Mouse (Mus musculus) erythroblast, adult 5-6 weeks (primary cell): ENCODE results near the gene Zap70. TPM values are rescaled to one million over a fixed set of nuclear protein-coding genes. Genes with fewer than 3 reads are reported as not detected.

Experiments
- ATAC-seq: replicated peaks from 2 replicates; pipeline ENCODE4 v1.8.0; 2016; ENCODE audit warnings: moderate number of reproducible peaks, mild to moderate bottlenecking, moderate TSS enrichment, inconsistent platforms; ENCODE audit not compliant: poor library complexity, low FRiP score, severe bottlenecking
- total RNA-seq, 2 experiments: library from RNA; stranded (forward) in 1 of 2; stranded (reverse) in 1 of 2; fragments of 150-400 nt in 1 of 2; fragments of 200-764, 138-1000 nt in 1 of 2; gene quantifications; 2 replicates each; pipeline versions ENCODE4 v1.2.3 to v1.2.4; 2015 to 2017; ENCODE audit warnings: low replicate concordance in 2 of 2

Zap70 gene
- total RNA-seq (2015; ENCODE audit: low replicate concordance): not detected in 2 replicates
- 0.17 and 0.70 TPM in 2 replicates for total RNA-seq (2017; ENCODE audit: low replicate concordance)

DNA sequence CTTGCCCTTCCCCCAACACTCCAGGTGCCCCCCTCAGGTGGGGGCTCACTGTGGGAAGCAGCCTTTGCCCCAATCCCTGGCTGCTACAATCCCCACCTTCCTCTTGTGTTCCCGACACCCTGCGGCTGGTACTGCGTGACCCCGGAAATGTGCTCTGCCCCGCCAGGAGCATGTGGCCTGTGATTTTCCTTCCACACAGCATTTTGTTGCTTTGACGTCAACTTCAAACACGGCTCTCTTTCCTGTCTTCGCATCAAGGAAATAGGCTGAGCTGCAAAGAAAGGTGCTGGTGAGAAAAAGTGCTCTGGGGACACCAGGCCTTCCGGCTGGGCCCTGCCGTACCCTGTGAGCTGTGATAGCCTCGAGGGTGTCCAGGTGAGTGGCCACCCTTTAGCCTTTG lies at the start of gene Zap70:
Gene Zap70, plus strand, starts transcription at position 231 of the 400 bp plus-strand sequence.
- ATAC-seq: no peak

DNA sequence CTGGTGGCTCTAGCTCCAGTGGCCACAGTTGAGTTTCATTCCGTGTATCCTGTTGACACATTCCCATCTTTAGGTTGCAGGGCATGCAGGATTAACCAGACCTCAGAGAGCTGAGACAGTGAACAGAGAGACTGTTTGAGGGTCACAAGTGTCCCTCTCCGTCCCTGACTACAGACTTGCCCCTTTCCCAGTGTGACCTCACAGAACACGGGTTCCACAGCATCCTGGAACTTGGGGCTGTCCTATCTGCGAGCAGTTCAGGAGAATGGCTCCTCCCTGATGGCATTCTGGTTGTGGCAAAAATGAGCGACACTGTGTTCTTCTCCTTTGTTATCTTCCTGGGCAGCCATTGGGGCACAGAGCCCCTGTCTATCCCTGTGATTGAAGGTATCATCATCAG lies 47.3 kb upstream of the Zap70 start, which contains the start of gene Actr1b:
Gene Actr1b, minus strand, starts transcription at position 112 of the 400 bp plus-strand sequence.
- ATAC-seq: no peak

DNA sequence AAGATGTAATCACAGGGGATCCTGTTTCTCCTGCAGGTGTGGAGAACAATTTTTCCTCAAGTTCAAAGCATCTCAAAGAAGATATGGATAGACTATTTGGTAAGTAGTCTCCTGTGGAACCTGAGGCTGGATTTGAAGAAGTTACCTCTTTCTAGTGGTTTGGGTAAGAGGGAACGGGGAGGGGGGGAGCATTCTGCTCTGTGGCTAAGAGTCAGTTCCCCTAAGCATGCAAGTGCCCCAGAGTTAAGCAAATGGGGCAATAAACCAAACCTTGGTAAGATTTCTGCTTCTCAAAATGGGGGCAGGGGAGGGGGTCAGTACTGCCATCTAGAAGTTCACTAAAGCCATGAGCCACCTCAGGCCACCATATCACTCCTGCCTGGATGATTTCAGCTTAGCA lies 42.8 kb upstream of the Zap70 start:
- no peak for ATAC-seq

DNA sequence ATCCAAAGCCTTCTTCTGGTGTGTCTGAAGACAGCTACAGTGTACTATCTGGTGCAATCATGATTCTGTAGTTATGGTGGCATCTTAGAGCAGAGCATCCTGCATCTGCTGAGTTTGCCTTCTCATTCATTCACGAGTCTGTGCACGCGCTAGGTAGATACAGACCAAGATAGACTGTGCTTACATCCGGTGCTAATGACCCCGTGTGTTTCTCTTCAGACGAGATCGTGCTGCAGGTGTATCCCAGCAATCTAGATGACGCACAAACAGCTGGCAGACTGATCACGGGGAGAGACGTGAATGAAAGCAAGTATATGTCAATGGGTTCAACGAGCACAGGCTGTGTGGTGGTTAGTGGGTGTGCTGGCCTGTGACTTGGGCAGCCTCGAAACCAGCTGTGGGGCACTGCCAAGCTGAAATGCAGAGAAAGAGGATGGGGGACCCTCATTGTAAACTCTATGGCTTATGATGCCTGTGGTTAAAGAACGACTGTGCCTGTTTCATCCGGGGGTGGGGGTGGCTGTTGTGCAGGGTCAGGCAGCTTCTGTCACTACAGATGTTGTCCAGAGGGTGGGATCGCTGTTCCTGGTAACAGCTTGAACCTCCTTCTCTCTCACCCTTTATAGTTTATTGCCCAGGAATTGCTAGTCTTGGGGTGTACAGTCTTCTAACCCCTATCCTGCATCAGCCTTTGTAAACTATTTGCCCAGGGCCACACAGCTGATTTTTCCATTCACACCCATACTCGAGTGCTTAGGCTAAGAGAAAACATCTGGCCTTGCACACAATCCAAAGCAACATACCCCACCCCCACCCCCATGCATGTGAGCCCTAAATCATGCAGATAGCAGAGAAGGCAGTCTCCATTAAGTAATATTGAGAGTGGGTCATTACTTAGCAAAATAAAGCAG lies 38.2 kb upstream of the Zap70 start:
- ATAC-seq: no peak

DNA sequence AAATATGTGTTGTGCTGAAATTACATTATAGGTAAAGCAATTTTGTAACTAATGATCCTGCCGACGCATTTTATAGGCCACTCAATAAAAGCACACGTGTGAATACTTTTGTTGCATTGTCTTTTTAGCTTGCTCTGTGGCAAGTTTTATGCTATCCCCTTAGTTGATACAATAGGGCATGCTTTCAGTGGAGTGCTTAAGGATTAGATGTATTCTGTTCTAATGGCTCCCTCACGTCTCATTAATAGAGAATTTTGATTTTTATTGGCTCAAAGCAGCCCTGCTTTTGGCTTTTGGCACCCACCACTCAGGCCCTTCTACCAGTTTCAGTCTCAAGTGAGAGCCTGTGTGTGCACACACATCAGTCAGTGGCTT lies 37.6 kb upstream of the Zap70 start:
- ATAC-seq: no peak

DNA sequence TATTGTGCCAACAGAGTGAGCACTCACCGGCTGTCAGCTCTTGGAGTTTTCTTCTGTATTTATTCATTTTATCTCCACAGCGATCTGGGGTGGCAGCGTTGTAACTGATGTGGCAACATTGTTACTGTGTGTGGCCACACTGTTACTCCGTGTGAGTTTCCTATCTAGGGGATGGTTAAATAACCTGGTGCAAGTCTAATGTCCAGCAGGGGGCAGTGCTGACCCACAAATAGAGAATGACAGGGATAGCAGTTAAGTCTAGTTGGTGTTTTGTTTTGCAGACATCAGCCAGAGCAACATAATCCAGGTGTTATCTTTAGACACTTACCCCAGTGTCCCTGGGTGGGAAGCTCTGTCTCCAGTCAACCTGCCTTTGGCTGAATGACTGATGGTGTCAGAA lies 24.3 kb upstream of the Zap70 start:
- ATAC-seq: peak; percentile 89

DNA sequence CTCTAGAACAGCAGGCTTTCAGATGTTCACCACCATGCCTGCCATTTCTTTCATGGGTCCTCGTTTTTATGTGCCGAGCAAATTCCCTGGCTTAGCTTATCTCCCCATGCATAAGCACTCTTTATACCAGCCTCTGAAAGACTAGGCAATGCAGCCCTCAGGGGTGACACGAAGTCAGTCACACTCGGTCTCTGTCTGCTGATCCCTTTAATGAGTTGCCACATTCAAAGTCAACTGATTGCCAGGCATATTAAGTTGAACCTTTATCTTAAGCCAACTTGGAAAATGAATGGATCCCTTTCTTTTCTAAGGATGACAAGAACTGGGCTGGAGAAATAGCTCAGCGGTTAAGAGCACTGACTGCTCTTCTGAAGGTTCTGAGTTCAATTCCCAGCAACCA lies 22.4 kb upstream of the Zap70 start:
- no peak for ATAC-seq

DNA sequence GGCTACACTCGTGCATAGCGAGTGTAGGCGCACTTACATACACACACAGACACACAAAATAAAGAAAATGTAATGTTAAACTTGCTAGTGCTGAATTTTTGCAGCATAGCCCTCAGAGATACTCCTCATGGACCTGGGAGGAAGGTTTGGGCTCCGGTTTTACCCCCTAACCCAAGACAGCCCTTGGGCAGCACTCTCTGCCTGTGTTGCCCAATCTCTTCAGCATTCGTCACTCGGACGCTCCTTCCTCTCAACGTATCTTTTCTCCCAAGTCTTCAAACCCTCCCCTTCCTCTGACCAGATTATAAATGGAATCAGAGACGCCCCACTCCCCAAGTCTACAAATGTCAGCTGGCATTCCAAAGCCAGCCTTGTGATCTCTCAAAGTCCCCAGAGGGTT lies 18.6 kb upstream of the Zap70 start:
- ATAC-seq: no peak

DNA sequence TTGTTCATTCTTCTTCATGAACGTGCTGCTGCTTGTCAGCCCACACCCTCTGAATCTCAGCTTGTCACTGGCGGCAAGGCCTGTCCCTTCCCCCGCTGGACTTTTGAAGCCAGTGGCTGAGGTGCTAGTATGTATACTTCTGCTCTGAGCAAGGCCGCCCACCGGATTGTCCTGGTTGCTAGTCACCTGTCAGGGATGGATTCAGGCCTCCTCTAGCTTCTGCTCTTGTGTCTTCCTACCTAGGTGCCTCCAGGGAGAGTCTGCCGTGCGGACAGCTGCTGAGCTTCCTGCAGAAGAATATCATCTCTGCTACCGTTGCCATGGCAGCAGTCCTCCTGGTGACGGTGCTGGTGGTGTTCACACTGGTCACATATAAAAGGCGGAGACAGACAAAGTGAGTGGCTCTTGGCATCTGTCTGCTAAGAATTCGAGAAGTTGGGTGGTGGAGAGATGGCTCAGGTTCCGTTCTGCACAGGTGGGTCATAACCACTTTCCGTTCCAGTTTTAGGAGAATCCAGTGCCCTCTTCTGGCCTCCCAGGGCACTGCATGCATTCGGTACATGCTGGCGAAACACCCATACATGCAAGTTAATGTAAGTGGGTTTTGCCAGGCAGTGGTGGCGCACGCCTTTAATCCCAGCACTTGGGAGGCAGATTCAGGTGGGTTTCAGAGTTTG lies 17.2 kb upstream of the Zap70 start:
- no peak for ATAC-seq

DNA sequence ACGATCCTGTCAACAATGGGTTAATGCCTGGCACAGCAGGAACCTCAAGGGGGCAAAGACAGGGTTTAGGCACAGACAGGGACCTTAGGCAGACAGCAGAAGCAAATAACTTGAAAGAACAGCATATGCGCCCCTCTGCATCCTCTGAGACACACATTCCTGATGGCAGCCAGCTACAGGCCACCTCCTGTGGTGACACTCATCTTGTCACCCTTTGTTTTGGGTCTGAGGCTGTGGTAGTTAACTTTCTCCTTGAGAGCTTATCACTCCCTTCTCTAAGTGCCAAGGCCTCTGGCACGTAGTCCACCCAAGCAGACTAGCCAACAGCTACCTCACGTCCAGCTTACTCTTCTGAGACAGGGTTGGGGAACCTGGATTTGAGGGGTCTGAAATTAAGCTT lies 15.9 kb upstream of the Zap70 start:
- no peak for ATAC-seq

DNA sequence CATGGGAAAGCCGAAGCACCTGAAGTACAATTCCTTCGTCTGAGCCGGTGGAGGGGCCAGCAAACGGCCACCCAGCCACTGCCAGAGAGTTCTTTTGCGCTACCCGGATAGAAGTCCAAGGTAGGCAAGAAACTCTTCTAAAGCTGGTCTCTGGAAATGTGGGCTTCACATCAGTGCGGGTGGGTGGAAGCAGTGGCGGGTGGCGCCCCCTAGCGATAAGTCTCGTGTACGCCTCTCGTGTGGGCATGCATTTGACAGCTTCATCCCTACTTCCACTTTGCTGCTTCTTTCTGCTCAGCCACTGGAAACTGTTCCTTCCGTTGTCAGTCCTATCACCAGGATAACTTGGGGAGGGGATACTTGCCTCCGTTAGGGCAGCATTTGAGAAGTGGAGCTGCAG lies 15.1 kb upstream of the Zap70 start:
- ATAC-seq: no peak

DNA sequence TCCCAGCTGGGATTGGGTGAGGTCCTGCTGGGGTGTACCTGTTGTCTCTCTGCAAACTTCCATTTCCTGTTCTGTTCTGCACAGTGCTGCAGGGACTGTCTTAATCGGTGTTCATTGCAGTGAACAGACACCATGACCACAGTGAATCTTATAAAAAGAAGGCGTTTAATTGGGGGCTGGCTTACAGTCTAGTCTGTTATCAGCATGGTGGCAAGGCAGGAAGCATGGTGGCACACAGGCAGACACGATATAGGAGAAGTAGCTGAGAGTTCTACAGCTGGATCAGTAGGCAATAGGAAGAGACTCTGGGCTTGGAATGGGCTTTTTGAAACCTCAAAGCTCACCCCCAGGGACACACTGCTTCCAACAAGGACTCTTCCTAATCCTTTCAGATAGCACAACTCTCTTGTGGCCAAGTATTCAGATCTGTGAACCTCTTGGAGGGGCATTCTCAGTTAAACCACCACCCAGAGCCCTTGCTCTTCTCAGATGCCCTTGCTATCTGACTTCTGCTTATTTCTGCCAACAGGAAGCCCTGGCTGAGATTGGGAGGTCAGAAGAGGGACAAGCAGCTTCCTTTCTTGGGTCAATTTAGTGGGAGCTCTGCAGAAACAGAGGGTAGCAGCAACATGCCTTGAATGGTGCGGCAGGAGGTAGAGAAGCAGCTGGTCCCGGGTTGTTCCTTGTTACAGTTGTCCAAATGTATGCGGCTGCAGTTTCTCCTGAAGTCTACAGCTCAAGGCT lies 7.5 kb upstream of the Zap70 start:
- no peak for ATAC-seq

DNA sequence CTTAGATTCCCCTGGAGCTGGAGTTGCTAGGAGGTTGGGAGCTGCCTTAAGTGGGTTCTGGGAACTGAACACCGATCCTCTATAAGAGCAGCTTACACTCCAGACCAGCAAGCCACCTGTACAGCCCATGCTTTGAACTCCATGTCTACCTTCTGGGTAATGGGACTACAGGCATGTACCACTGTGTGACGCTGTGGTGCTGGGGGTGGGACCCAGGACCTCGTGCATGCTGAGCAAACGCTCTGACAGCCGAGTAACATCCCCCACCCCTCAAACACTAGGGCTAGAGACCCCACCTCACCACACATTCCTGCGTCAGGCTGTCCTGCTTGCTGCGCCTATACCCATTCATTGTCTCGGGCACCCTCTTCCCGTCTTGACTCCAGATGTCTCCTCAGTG lies 3.0 kb upstream of the Zap70 start:
- no peak for ATAC-seq

DNA sequence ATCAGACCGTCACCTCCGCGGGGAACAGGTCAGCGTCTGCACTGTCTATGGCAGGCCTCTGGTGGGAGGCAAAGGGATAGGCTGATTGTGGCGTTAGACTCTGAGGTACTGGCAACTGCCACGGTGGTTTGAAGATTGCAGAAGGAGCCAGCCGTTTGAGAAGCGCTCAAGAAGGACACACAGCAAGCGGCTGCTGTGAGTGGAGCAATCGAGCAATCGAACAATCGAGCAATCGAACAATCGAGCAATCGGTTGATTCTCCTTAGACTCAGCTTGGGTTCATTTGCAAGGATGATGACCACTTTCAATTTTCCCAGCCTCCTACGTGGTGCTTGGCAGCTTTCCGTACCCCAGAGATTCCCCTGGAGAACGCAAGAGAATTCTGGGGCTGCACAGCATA lies 2.5 kb upstream of the Zap70 start:
- ATAC-seq: no peak

DNA sequence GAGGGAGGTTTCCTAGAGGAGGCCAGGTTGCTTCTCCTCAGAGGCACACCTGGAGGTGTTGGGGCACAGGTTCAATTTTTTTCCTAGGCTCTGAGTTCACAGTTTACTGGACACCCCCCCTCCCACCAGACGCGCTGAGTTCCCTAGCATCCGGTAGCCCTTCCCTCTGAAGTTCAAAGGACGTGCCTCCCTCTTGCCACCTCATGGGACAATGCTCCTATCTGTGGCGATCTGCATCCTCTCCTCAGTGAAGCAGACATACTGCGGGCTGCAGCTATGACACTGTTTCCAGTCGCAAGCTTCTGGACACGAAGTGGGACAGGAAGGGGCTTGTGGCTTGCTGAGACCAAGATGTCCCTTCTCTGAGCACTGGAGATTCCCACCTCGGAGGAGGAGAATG lies 1.2 kb upstream of the Zap70 start:
- ATAC-seq: no peak

DNA sequence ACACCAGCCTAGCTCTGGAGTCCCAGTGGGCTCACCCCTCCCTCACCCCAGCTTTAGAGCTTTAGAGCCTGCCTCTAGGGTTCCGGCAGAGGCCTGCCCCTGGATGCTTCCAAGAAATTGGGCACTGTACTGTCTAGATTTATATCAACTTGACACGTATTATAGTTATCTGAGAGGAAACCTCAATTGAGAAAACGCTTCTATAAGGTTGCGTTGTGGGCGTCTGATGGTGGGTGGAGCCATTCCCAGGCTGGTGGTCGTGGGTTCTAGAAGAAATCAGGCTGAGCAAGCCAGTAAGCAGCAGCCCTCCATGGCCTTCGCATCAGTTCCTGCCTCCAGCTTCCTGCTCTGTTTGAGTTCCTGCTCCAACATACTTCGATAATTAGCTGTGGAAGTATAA lies 537 bp upstream of the Zap70 start:
- no peak for ATAC-seq

DNA sequence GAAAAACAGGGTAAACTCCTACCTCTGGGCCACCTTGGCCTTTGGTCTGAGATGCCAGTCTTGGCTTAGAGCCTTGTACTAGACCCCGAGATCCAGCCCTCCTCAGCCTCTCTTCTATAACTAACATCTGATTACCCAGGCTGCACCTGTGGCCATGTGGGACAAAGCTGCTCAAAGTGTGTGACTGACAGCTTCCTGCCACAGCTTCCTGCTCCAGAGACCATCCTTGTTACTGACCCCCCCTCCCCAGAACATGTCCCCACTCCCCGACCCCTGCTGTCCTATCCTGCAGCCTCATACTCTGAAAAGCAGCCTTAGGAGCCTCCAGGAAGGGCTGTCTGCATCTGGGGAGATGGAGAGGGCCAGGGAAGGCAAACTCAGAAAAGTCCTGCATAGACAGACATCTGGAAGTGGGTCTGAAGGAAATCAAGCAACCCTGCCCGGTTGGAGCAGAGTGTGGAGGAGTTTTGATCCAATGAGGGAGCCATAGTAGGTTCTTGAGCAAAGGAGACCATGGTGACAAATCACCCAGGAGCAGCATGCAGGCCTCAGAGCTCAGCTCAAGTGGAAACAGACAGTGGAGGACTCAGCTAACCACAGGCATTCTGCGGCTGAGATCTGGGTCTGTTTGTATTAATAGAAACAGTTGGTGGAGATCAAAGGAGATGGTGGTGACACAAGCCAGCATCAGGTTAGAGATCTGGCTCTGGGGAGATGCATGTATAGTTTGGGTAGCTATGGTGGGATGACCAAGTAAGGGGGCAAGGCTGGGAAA lies 5.0 kb downstream of the Zap70 start:
- no peak for ATAC-seq

DNA sequence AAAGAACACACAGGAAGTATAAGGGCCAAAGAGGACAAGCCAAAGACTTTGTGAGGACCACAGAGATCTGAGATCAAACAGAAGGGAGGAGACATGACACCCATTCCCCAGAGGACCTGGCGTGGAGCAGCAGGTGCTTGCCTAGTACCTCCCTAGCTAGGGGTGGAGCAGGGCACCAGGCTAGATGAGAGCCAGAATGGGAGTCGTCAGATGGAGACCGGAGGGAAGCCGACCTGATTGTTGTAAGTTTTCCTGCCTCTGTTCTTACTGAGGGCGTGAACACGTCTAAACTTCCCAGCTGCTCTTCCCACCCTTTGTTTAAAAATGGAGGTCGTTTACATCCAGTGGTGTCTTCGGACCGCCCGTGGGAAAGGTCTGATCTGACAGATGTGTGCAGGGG lies 5.7 kb downstream of the Zap70 start:
- no peak for ATAC-seq

DNA sequence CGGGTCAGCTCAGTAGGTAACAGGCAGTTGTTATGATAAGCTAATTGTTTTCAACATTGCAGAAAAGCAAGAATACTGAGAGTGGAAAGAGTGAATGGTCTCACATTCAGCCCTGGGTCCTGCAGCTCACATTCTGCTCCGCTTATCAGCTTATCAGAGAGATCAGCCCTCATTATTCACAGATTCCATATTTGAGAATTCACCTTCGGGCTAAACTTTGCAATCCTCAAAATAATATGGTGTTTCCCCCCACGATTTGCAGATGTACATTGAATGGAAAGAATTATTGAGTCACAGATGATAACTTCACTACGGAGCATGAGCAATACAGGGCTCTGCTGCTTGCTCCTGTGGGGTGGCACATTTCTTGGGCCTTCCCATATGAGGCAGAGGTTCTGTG lies 7.2 kb downstream of the Zap70 start:
- no peak for ATAC-seq

DNA sequence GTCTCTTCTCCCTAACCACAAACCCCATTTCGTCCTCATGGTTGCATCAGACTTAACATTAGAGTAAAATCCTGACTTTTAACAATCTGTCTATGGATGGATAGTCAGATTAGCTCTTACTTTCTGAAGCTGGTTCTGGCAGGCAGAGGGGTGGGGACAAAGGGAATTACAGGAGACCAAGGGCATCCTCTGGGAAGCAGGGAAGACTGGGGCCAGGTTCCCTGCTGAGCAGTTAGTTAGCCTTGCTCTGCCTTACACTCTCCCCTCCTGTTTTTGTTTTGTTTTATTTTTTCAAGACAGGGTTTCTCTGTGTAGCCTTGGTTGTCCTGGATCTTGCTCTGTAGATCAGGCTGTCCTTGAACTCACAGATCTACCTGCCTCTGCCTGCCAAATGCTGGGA lies 8.4 kb downstream of the Zap70 start:
- ATAC-seq: no peak
